Mouse (Mus musculus): ENCODE measurements around the gene Odf4.
A peak's percentile ranks its signal among the peaks of the same experiment; 100 is the strongest.

The Odf4 gene

GRCm38 (mm10) chr11:68911531-68912177 is 15.2 kb downstream of the Odf4 start:
- Histone ChIP-seq H3K27me3 (ENCODE audit: insufficient read depth, low read length) (peaks cover 6% of the 10 kb centered on the region), H3K4me1 (replicated peaks; ENCODE audit: low read depth, low read length) (peaks cover 16% of the 10 kb centered on the region), H3K4me3 (replicated peaks; ENCODE audit: low read length) (no peak overlapping the region), H3K9me3 (ENCODE audit: low read length) (peaks cover 4% of the 10 kb centered on the region; the same call in 1 of the 2 replicates), H3K36me3 (ENCODE audit: insufficient read depth, low read length) (peaks cover 6% of the 10 kb centered on the region)
- no peak for TF ChIP-seq CTCF (conservative IDR thresholded peaks at IDR 0.05; ENCODE audit: low read length)
- TF ChIP-seq NANOG (IDR thresholded peaks at IDR 0.05; ENCODE audit: borderline replicate concordance, low read length): no peak
- TF ChIP-seq POU5F1 (IDR thresholded peaks at IDR 0.05; ENCODE audit: borderline replicate concordance, low read length): no peak

GRCm38 (mm10) chr11:68908846-68909503 is 17.9 kb downstream of the Odf4 start:
- TF ChIP-seq CTCF (conservative IDR thresholded peaks at IDR 0.05; ENCODE audit: low read length) (no peak), POU5F1 (IDR thresholded peaks at IDR 0.05; ENCODE audit: borderline replicate concordance, low read length) (no peak), NANOG (IDR thresholded peaks at IDR 0.05; ENCODE audit: borderline replicate concordance, low read length) (no peak)
- peaks cover 4% of the 10 kb centered on the region; the same call in 1 of the 2 replicates for H3K9me3 ChIP-seq (ENCODE audit: low read length)
- H3K36me3 ChIP-seq (ENCODE audit: insufficient read depth, low read length): peaks cover 33% of the 10 kb centered on the region
- no peak overlapping the region for H3K4me3 ChIP-seq (replicated peaks; ENCODE audit: low read length)
- peaks cover 34% of the 10 kb centered on the region for H3K4me1 ChIP-seq (replicated peaks; ENCODE audit: low read depth, low read length)
- H3K27me3 ChIP-seq (ENCODE audit: insufficient read depth, low read length): peaks cover 6% of the 10 kb centered on the region

- H3K9me3 ChIP-seq (ENCODE audit: low read length): no peaks in the 10 kb centered on the region
- no peak for TF ChIP-seq NANOG (IDR thresholded peaks at IDR 0.05; ENCODE audit: borderline replicate concordance, low read length)
- no peak for TF ChIP-seq POU5F1 (IDR thresholded peaks at IDR 0.05; ENCODE audit: borderline replicate concordance, low read length)
- no peak for TF ChIP-seq CTCF (conservative IDR thresholded peaks at IDR 0.05; ENCODE audit: low read length)
- peaks cover 5% of the 10 kb centered on the region for H3K27me3 ChIP-seq (ENCODE audit: insufficient read depth, low read length)
- no peak overlapping the region for H3K4me3 ChIP-seq (replicated peaks; ENCODE audit: low read length)
- peaks cover 50% of the 10 kb centered on the region for H3K36me3 ChIP-seq (ENCODE audit: insufficient read depth, low read length)
- H3K4me1 ChIP-seq (replicated peaks; ENCODE audit: low read depth, low read length): peaks cover 46% of the 10 kb centered on the region
Measured at GRCm38 (mm10) chr11:68907251-68907650, 19.6 kb downstream of the Odf4 start.

- Histone ChIP-seq H3K4me3 (replicated peaks; ENCODE audit: low read length) (no peak overlapping the region), H3K27me3 (ENCODE audit: insufficient read depth, low read length) (no peaks in the 10 kb centered on the region), H3K4me1 (replicated peaks; ENCODE audit: low read depth, low read length) (peaks cover 38% of the 10 kb centered on the region), H3K36me3 (ENCODE audit: insufficient read depth, low read length) (peaks cover 56% of the 10 kb centered on the region), H3K9me3 (ENCODE audit: low read length) (no peaks in the 10 kb centered on the region)
- TF ChIP-seq POU5F1 (IDR thresholded peaks at IDR 0.05; ENCODE audit: borderline replicate concordance, low read length): no peak
- TF ChIP-seq NANOG (IDR thresholded peaks at IDR 0.05; ENCODE audit: borderline replicate concordance, low read length): no peak
- TF ChIP-seq CTCF (conservative IDR thresholded peaks at IDR 0.05; ENCODE audit: low read length): no peak
Measured at GRCm38 (mm10) chr11:68906461-68906790, 20.5 kb downstream of the Odf4 start.

GRCm38 (mm10) chr11:68905665-68906460 is 21.0 kb downstream of the Odf4 start:
- TF ChIP-seq NANOG (IDR thresholded peaks at IDR 0.05; ENCODE audit: borderline replicate concordance, low read length): no peak
- TF ChIP-seq CTCF (conservative IDR thresholded peaks at IDR 0.05; ENCODE audit: low read length): no peak
- no peak for TF ChIP-seq POU5F1 (IDR thresholded peaks at IDR 0.05; ENCODE audit: borderline replicate concordance, low read length)
- Histone ChIP-seq H3K9me3 (ENCODE audit: low read length) (no peaks in the 10 kb centered on the region), H3K4me3 (replicated peaks; ENCODE audit: low read length) (no peak overlapping the region), H3K4me1 (replicated peaks; ENCODE audit: low read depth, low read length) (peaks cover 41% of the 10 kb centered on the region), H3K36me3 (ENCODE audit: insufficient read depth, low read length) (peaks cover 56% of the 10 kb centered on the region), H3K27me3 (ENCODE audit: insufficient read depth, low read length) (no peaks in the 10 kb centered on the region)

- Histone ChIP-seq H3K4me1 (replicated peaks; ENCODE audit: low read depth, low read length) (peaks cover 43% of the 10 kb centered on the region), H3K36me3 (ENCODE audit: insufficient read depth, low read length) (peaks cover 56% of the 10 kb centered on the region), H3K9me3 (ENCODE audit: low read length) (no peaks in the 10 kb centered on the region), H3K27me3 (ENCODE audit: insufficient read depth, low read length) (peaks cover under 1% of the 10 kb centered on the region), H3K4me3 (replicated peaks; ENCODE audit: low read length) (no peak overlapping the region)
- TF ChIP-seq POU5F1 (IDR thresholded peaks at IDR 0.05; ENCODE audit: borderline replicate concordance, low read length) (no peak), CTCF (conservative IDR thresholded peaks at IDR 0.05; ENCODE audit: low read length) (no peak), NANOG (IDR thresholded peaks at IDR 0.05; ENCODE audit: borderline replicate concordance, low read length) (no peak)
Measured at GRCm38 (mm10) chr11:68905138-68905531, 21.7 kb downstream of the Odf4 start.

GRCm38 (mm10) chr11:68904375-68905137 is 22.3 kb downstream of the Odf4 start:
- Histone ChIP-seq H3K27me3 (ENCODE audit: insufficient read depth, low read length) (peaks cover 5% of the 10 kb centered on the region), H3K36me3 (ENCODE audit: insufficient read depth, low read length) (peaks cover 56% of the 10 kb centered on the region), H3K4me1 (replicated peaks; ENCODE audit: low read depth, low read length) (peaks cover 43% of the 10 kb centered on the region), H3K9me3 (ENCODE audit: low read length) (no peaks in the 10 kb centered on the region), H3K4me3 (replicated peaks; ENCODE audit: low read length) (peak overlapping the region; percentile 95)
- TF ChIP-seq NANOG (IDR thresholded peaks at IDR 0.05; ENCODE audit: borderline replicate concordance, low read length) (no peak), POU5F1 (IDR thresholded peaks at IDR 0.05; ENCODE audit: borderline replicate concordance, low read length) (no peak), CTCF (conservative IDR thresholded peaks at IDR 0.05; ENCODE audit: low read length) (peak; percentile 77)

- H3K4me1 ChIP-seq (replicated peaks; ENCODE audit: low read depth, low read length): peaks cover 38% of the 10 kb centered on the region
- H3K9me3 ChIP-seq (ENCODE audit: low read length): no peaks in the 10 kb centered on the region
- H3K4me3 ChIP-seq (replicated peaks; ENCODE audit: low read length): peak overlapping the region; percentile 95
- peaks cover 10% of the 10 kb centered on the region for H3K27me3 ChIP-seq (ENCODE audit: insufficient read depth, low read length)
- H3K36me3 ChIP-seq (ENCODE audit: insufficient read depth, low read length): peaks cover 56% of the 10 kb centered on the region
- TF ChIP-seq CTCF (conservative IDR thresholded peaks at IDR 0.05; ENCODE audit: low read length) (no peak), NANOG (IDR thresholded peaks at IDR 0.05; ENCODE audit: borderline replicate concordance, low read length) (no peak), POU5F1 (IDR thresholded peaks at IDR 0.05; ENCODE audit: borderline replicate concordance, low read length) (no peak)
Measured at GRCm38 (mm10) chr11:68903775-68904174, 23.1 kb downstream of the Odf4 start.
